Mouse (Mus musculus) stomach, embryonic 14.5 days (tissue): ENCODE results near the gene Ets2. TPM values are rescaled to one million over a fixed set of nuclear protein-coding genes. Genes with fewer than 3 reads are reported as not detected.
A peak's percentile ranks its signal among the peaks of the same experiment; 100 is the strongest.

Source experiments
- ATAC-seq: fragments of 200-750 bp; cut with Nextera tagmentation; 2 replicates; pipeline ENCODE4 v1.8.0; 2017; ENCODE audit warnings: low read depth, moderate TSS enrichment; ENCODE audit not compliant: insufficient number of reproducible peaks, insufficient read depth, low FRiP score
- H3K27ac ChIP-seq: fragments of 300-500 bp; sonication (generic); 2 replicates; pipeline ENCODE4 v1.5.1; 2014; ENCODE audit warnings: mild to moderate bottlenecking, low read length, moderate library complexity, mixed read lengths
- H3K27me3 ChIP-seq: fragments of 300-500 bp; sonication (generic); 2 replicates; pipeline ENCODE4 v1.6.1; 2014; ENCODE audit warnings: low read length, control low read depth, mixed read lengths; ENCODE audit not compliant: control insufficient read depth, insufficient read depth
- H3K36me3 ChIP-seq: fragments of 300-500 bp; sonication (generic); 2 replicates; pipeline ENCODE4 v1.6.1; 2014; ENCODE audit warnings: mild to moderate bottlenecking, control low read depth, low read length, moderate library complexity, mixed read lengths; ENCODE audit not compliant: control insufficient read depth, insufficient read depth
- H3K4me1 ChIP-seq: fragments of 300-500 bp; sonication (generic); 2 replicates; pipeline ENCODE4 v1.6.1; 2014; ENCODE audit warnings: low read length, control low read depth, mixed read lengths; ENCODE audit not compliant: control insufficient read depth, insufficient read depth
- H3K4me2 ChIP-seq: fragments of 300-500 bp; sonication (generic); replicated peaks from 2 replicates; pipeline ENCODE4 v1.6.1; 2014; ENCODE audit warnings: low read depth, low read length, control low read depth
- H3K4me3 ChIP-seq: fragments of 300-500 bp; sonication (generic); 2 replicates; pipeline ENCODE4 v1.5.1; 2014; ENCODE audit warnings: low read depth, low read length, control low read depth
- H3K9ac ChIP-seq: fragments of 300-500 bp; sonication (generic); replicated peaks from 2 replicates; pipeline ENCODE4 v1.6.1; 2014; ENCODE audit warnings: low read depth, mild to moderate bottlenecking, control low read depth, low read length, moderate library complexity, mixed read lengths
- H3K9me3 ChIP-seq: fragments of 300-500 bp; sonication (generic); 2 replicates; pipeline ENCODE4 v1.6.1; 2016; ENCODE audit warnings: low read depth, low read length, control low read depth; ENCODE audit not compliant: control insufficient read depth
- WGBS: fragments of 180-500 bp; shearing (Covaris S2); extraction: QIAGEN DNeasy Blood & Tissue Kit; methylation state at CpG from one replicate; pipeline ENCODE4 v1.1.7; 2014; 5-methylcytosine and 5-hydroxymethylcytosine counted together
- polyA plus RNA-seq: library from polyadenylated mRNA; unstranded; fragments of >200 nt; fragmentation: Nextera tagmentation; extraction: Ambion mirVana; gene quantifications from 2 replicates; pipeline ENCODE4 v1.2.1, GENCODE M21; 2014

Ets2 gene
- polyA plus RNA-seq, 1 experiment from 2014 or later, result 37.9 TPM

- Histone ChIP-seq H3K9ac (no peak overlapping the region), H3K4me1 (no peaks in the 10 kb centered on the region), H3K4me3 (no peak overlapping the region), H3K27me3 (no peaks in the 10 kb centered on the region), H3K4me2 (no peak overlapping the region), H3K9me3 (no peaks in the 10 kb centered on the region), H3K36me3 (no peaks in the 10 kb centered on the region), H3K27ac (no peak overlapping the region)
- ATAC-seq, result peak; percentile 49; the same call in 1 of the 2 replicates
- WGBS, result 66% methylated on average over 10 of the region's 10 CpGs
Observed at GRCm38 (mm10) chr16:95728453-95729435, 26.9 kb downstream of the Ets2 start.

- no peaks in the 10 kb centered on the region for H3K27me3 ChIP-seq
- no peaks in the 10 kb centered on the region for H3K4me1 ChIP-seq
- H3K36me3 ChIP-seq, result no peaks in the 10 kb centered on the region
- no peaks in the 10 kb centered on the region for H3K9me3 ChIP-seq
- WGBS, result 80% methylated on average over 6 of the region's 6 CpGs
- no peak overlapping the region for H3K4me2 ChIP-seq
- no peak for ATAC-seq
- H3K9ac ChIP-seq, result no peak overlapping the region
- H3K27ac ChIP-seq, result no peak overlapping the region
- no peak overlapping the region for H3K4me3 ChIP-seq
Observed at GRCm38 (mm10) chr16:95729775-95730174, 27.9 kb downstream of the Ets2 start.

- no peak for ATAC-seq
- H3K9ac ChIP-seq, result no peak overlapping the region
- no peak overlapping the region for H3K4me3 ChIP-seq
- H3K4me1 ChIP-seq, result no peaks in the 10 kb centered on the region
- H3K27ac ChIP-seq, result no peak overlapping the region
- H3K27me3 ChIP-seq, result no peaks in the 10 kb centered on the region
- 75% methylated on average over 2 of the region's 2 CpGs for WGBS
- no peaks in the 10 kb centered on the region for H3K36me3 ChIP-seq
- H3K4me2 ChIP-seq, result no peak overlapping the region
- H3K9me3 ChIP-seq, result no peaks in the 10 kb centered on the region
Observed at GRCm38 (mm10) chr16:95734785-95735184, 32.9 kb downstream of the Ets2 start.

GRCm38 (mm10) chr16:95736059-95736458, 34.2 kb downstream of the Ets2 start:
- 0 out of 2 replicates have a peak, but pooled peaks have one; percentile 26 for ATAC-seq
- Histone ChIP-seq H3K27ac (no peak overlapping the region), H3K9me3 (no peaks in the 10 kb centered on the region)

GRCm38 (mm10) chr16:95736470-95736869, 34.6 kb downstream of the Ets2 start:
- H3K27ac ChIP-seq, result no peak overlapping the region
- no peaks in the 10 kb centered on the region for H3K36me3 ChIP-seq
- no peak overlapping the region for H3K4me3 ChIP-seq
- no peaks in the 10 kb centered on the region for H3K9me3 ChIP-seq
- H3K9ac ChIP-seq, result no peak overlapping the region
- no peaks in the 10 kb centered on the region for H3K27me3 ChIP-seq
- ATAC-seq, result no peak
- 67% methylated on average over 6 of the region's 6 CpGs for WGBS
- H3K4me1 ChIP-seq, result peaks cover 7% of the 10 kb centered on the region; the same call in 1 of the 2 replicates
- no peak overlapping the region for H3K4me2 ChIP-seq

More at GRCm38 (mm10) chr16:95736059-95736458, 34.2 kb downstream of the Ets2 start:
- Histone ChIP-seq H3K9ac (no peak overlapping the region), H3K4me1 (peaks cover 3% of the 10 kb centered on the region; the same call in 1 of the 2 replicates), H3K27me3 (no peaks in the 10 kb centered on the region), H3K4me3 (no peak overlapping the region), H3K4me2 (no peak overlapping the region), H3K36me3 (no peaks in the 10 kb centered on the region)

- Histone ChIP-seq H3K27me3 (no peaks in the 10 kb centered on the region), H3K36me3 (no peaks in the 10 kb centered on the region), H3K4me1 (peaks cover 23% of the 10 kb centered on the region), H3K27ac (no peak overlapping the region), H3K9ac (no peak overlapping the region), H3K4me3 (no peak overlapping the region), H3K4me2 (no peak overlapping the region), H3K9me3 (no peaks in the 10 kb centered on the region)
- 70% methylated on average over 6 of the region's 6 CpGs for WGBS
- ATAC-seq, result no peak
Observed at GRCm38 (mm10) chr16:95739522-95739921, 37.6 kb downstream of the Ets2 start.

GRCm38 (mm10) chr16:95741358-95741757, 39.5 kb downstream of the Ets2 start:
- no peaks in the 10 kb centered on the region for H3K36me3 ChIP-seq
- peaks cover 23% of the 10 kb centered on the region for H3K4me1 ChIP-seq
- no peak overlapping the region for H3K4me3 ChIP-seq
- H3K9ac ChIP-seq, result no peak overlapping the region
- no peaks in the 10 kb centered on the region for H3K9me3 ChIP-seq
- 62% methylated on average over 11 of the region's 11 CpGs for WGBS
- no peak overlapping the region for H3K4me2 ChIP-seq
- ATAC-seq, result no peak
- peak overlapping the region; percentile 33; the same call in 1 of the 2 replicates for H3K27ac ChIP-seq
- H3K27me3 ChIP-seq, result no peaks in the 10 kb centered on the region

GRCm38 (mm10) chr16:95741915-95742739, 40.3 kb downstream of the Ets2 start:
- H3K4me3 ChIP-seq, result no peak overlapping the region
- ATAC-seq, result peak; percentile 58; the same call in 1 of the 2 replicates
- H3K27me3 ChIP-seq, result no peaks in the 10 kb centered on the region
- no peaks in the 10 kb centered on the region for H3K9me3 ChIP-seq
- H3K4me1 ChIP-seq, result peaks cover 23% of the 10 kb centered on the region
- no peak overlapping the region for H3K4me2 ChIP-seq
- peak overlapping the region; percentile 53; the same call in 1 of the 2 replicates for H3K27ac ChIP-seq
- WGBS, result 59% methylated on average over 10 of the region's 10 CpGs
- H3K36me3 ChIP-seq, result no peaks in the 10 kb centered on the region
- H3K9ac ChIP-seq, result no peak overlapping the region
